Mouse (Mus musculus): ENCODE measurements around the gene Mmp19. TPM values are rescaled to one million over a fixed set of nuclear protein-coding genes. Genes with fewer than 3 reads are reported as not detected.
A peak's percentile ranks its signal among the peaks of the same experiment; 100 is the strongest.

Gene Mmp19
- total and polyA plus RNA-seq, 3 experiments, result 0.08 to 0.36 TPM; not detected in 1

GRCm38 (mm10) chr10:128793258-128793657 lies 2.5 kb downstream of the Mmp19 start:
- H3K27ac ChIP-seq (ENCODE audit: control insufficient read depth, low read depth, low read length), result no peak overlapping the region; the same call in 1 of the 2 replicates
- H3K27me3 ChIP-seq (ENCODE audit: control insufficient read depth in 1 of 2, insufficient read depth in 2 of 2, low read length in 2 of 2), result no peaks in the 10 kb centered on the region
- no peak overlapping the region for H3K9ac ChIP-seq (ENCODE audit: control insufficient read depth, low read depth, low read length, poor library complexity, severe bottlenecking)
- no peaks in the 10 kb centered on the region for H3K9me3 ChIP-seq (replicated peaks; ENCODE audit: insufficient read depth, low read length)
- H3K4me3 ChIP-seq (ENCODE audit: control insufficient read depth in 1 of 2, insufficient read depth in 1 of 2, low read depth in 2 of 2, low read length in 2 of 2), result no peak overlapping the region
- DNase-seq (ENCODE audit: low read depth, low spot score), result peak; percentile 76
- H3K79me2 ChIP-seq (ENCODE audit: control insufficient read depth, insufficient read depth, low read length, poor library complexity), result no peaks in the 10 kb centered on the region
- TF ChIP-seq GABPA (IDR thresholded peaks at IDR 0.05; ENCODE audit: low read depth, low read length), result peak; percentile 90
- peak in 1 of 2 experiments; percentile 27; a peak in 1 of 4 replicates for TF ChIP-seq EP300 (IDR thresholded peaks at IDR 0.05; ENCODE audit: low read depth in 1 of 2, low read length in 2 of 2)
- peak; percentile 74; the same call in 1 of the 2 replicates for TF ChIP-seq MAFK (IDR thresholded peaks at IDR 0.05; ENCODE audit: borderline replicate concordance, low read depth, low read length)
- no peak for TF ChIP-seq MAZ (IDR thresholded peaks at IDR 0.05; ENCODE audit: low read depth, low read length)
- peaks cover 0 to 5% of the 10 kb centered on the region in 2 experiments; a peak in 2 of 4 replicates for H3K36me3 ChIP-seq (ENCODE audit: control insufficient read depth in 1 of 2, insufficient read depth in 2 of 2, low read length in 2 of 2)
- H3K4me1 ChIP-seq (ENCODE audit: control insufficient read depth in 1 of 2, insufficient read depth in 2 of 2, low read length in 2 of 2), result peaks cover 0 to 7% of the 10 kb centered on the region in 2 experiments; a peak in 1 of 4 replicates

DNA sequence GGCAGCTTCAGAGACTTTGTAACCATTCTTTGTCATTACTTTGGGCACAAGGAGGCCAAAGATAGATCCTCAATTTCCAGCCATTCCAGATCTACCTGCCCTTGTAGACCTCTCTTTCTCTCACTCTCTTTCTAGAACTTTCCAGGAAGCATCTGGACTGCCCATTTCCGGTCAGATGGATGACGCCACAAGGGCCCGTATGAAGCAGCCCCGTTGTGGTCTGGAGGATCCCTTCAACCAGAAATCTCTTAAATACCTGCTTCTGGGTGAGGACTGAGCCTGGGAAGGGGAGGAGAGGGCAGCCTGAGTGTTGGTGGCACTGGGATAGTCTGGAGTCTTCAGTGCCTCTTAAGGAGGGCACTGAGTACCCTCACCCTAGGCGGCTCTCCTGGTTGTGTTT lies 3.7 kb downstream of the Mmp19 start:
- H3K9ac ChIP-seq (ENCODE audit: control insufficient read depth, low read depth, low read length, poor library complexity, severe bottlenecking), result no peak overlapping the region
- no peak overlapping the region for H3K4me3 ChIP-seq (ENCODE audit: control insufficient read depth in 1 of 2, insufficient read depth in 1 of 2, low read depth in 2 of 2, low read length in 2 of 2)
- TF ChIP-seq ZC3H11A (IDR thresholded peaks at IDR 0.05; ENCODE audit: low read depth, low read length), result no peak
- TF ChIP-seq MYB (IDR thresholded peaks at IDR 0.05; ENCODE audit: low read depth, low read length), result no peak
- H3K36me3 ChIP-seq (ENCODE audit: control insufficient read depth in 1 of 2, insufficient read depth in 2 of 2, low read length in 2 of 2), result peaks cover 0 to 5% of the 10 kb centered on the region in 2 experiments; a peak in 2 of 4 replicates
- no peak for DNase-seq (ENCODE audit: low read depth, low spot score)
- peaks cover 0 to 7% of the 10 kb centered on the region in 2 experiments; a peak in 1 of 4 replicates for H3K4me1 ChIP-seq (ENCODE audit: control insufficient read depth in 1 of 2, insufficient read depth in 2 of 2, low read length in 2 of 2)
- no peak overlapping the region for H3K27ac ChIP-seq (ENCODE audit: control insufficient read depth, low read depth, low read length)
- no peaks in the 10 kb centered on the region for H3K9me3 ChIP-seq (replicated peaks; ENCODE audit: insufficient read depth, low read length)
- no peaks in the 10 kb centered on the region for H3K79me2 ChIP-seq (ENCODE audit: control insufficient read depth, insufficient read depth, low read length, poor library complexity)
- H3K27me3 ChIP-seq (ENCODE audit: control insufficient read depth in 1 of 2, insufficient read depth in 2 of 2, low read length in 2 of 2), result no peaks in the 10 kb centered on the region

- no peak for DNase-seq (ENCODE audit: low read depth, low spot score)
Measured at GRCm38 (mm10) chr10:128795581-128795980, 4.9 kb downstream of the Mmp19 start.

More at GRCm38 (mm10) chr10:128795581-128795980, 4.9 kb downstream of the Mmp19 start:
- Histone ChIP-seq H3K27ac (ENCODE audit: control insufficient read depth, low read depth, low read length) (no peak overlapping the region), H3K79me2 (ENCODE audit: control insufficient read depth, insufficient read depth, low read length, poor library complexity) (no peaks in the 10 kb centered on the region), H3K4me3 (ENCODE audit: control insufficient read depth in 1 of 2, insufficient read depth in 1 of 2, low read depth in 2 of 2, low read length in 2 of 2) (no peak overlapping the region), H3K4me1 (ENCODE audit: control insufficient read depth in 1 of 2, insufficient read depth in 2 of 2, low read length in 2 of 2) (peaks cover 0 to 7% of the 10 kb centered on the region in 2 experiments; a peak in 1 of 4 replicates), H3K36me3 (ENCODE audit: control insufficient read depth in 1 of 2, insufficient read depth in 2 of 2, low read length in 2 of 2) (peaks cover 0 to 5% of the 10 kb centered on the region in 2 experiments; a peak in 2 of 4 replicates), H3K9ac (ENCODE audit: control insufficient read depth, low read depth, low read length, poor library complexity, severe bottlenecking) (no peak overlapping the region), H3K9me3 (replicated peaks; ENCODE audit: insufficient read depth, low read length) (no peaks in the 10 kb centered on the region), H3K27me3 (ENCODE audit: control insufficient read depth in 1 of 2, insufficient read depth in 2 of 2, low read length in 2 of 2) (no peaks in the 10 kb centered on the region)
- TF ChIP-seq SIN3A (IDR thresholded peaks at IDR 0.05; ENCODE audit: low read length) (no peak), MEF2A (IDR thresholded peaks at IDR 0.05; ENCODE audit: extremely low read depth, insufficient replicate concordance, low read depth, low read length, poor library complexity, severe bottlenecking) (no peak), EP300 (IDR thresholded peaks at IDR 0.05; ENCODE audit: low read depth in 1 of 2, low read length in 2 of 2) (no peak), BHLHE40 (IDR thresholded peaks at IDR 0.05; ENCODE audit: borderline replicate concordance, low read depth, low read length) (no peak), UBTF (IDR thresholded peaks at IDR 0.05; ENCODE audit: borderline replicate concordance, insufficient read depth, low read depth, low read length) (no peak)

Measured in MEL (cell line).